In genomic region chr19:6830556-6831316, GRCm38 (mm10) we compare ENCODE assay signal across 9 mouse cellular contexts. TPM values are rescaled to one million over a fixed set of nuclear protein-coding genes. Genes with fewer than 3 reads are reported as not detected.
DNase-seq lines count a peak whose midpoint lies in the region; ATAC-seq and TF ChIP-seq lines count a peak whose summit lies in the region.
"Had no signal": no experiment of that assay in that cellular context is flagged by ENCODE, and none has a peak within 500 bp of the region (broad histone marks: within the 10 kb centered on the region; RNA-seq: fewer than 3 reads in every experiment).

No protein-coding gene starts in this region.

- 0 out of 2 replicates have a peak overlapping the region, but pooled peaks have one; percentile 25 for H3K9ac ChIP-seq in embryonic facial prominence, embryonic 14.5 days (ENCODE audit: low read depth, low read length)
- peak overlapping the region; percentile 70 for H3K9ac ChIP-seq in hindbrain, embryonic 13.5 days

- no peak for TF ChIP-seq CTCF in layer of hippocampus, adult 2 months (conservative IDR thresholded peaks at IDR 0.05)

- H3K4me2 ChIP-seq in embryonic facial prominence, embryonic 14.5 days (ENCODE audit: low read depth, low read length) = peak overlapping the region; percentile 46
- H3K4me2 ChIP-seq in hindbrain, embryonic 13.5 days = peak overlapping the region; percentile 58

- H3K9me3 ChIP-seq in embryonic facial prominence, embryonic 14.5 days (ENCODE audit: control insufficient read depth, low read length) = no peaks in the 10 kb centered on the region
- no peaks in the 10 kb centered on the region for H3K9me3 ChIP-seq in hindbrain, embryonic 13.5 days

- ATAC-seq in embryonic facial prominence, embryonic 14.5 days (ENCODE audit: low read depth) = no peak
- ATAC-seq in hindbrain, embryonic 13.5 days (ENCODE audit: low FRiP score) = peak; percentile 40

- peaks cover 42% of the 10 kb centered on the region for H3K36me3 ChIP-seq in embryonic facial prominence, embryonic 14.5 days (ENCODE audit: control insufficient read depth, insufficient read depth, low read length)
- no peaks in the 10 kb centered on the region for H3K36me3 ChIP-seq in hindbrain, embryonic 13.5 days

- H3K27ac ChIP-seq in layer of hippocampus, adult 2 months = no peak overlapping the region
- H3K27ac ChIP-seq in embryonic facial prominence, embryonic 14.5 days (replicated peaks; ENCODE audit: low read depth, low read length) = no peak overlapping the region
- no peak overlapping the region for H3K27ac ChIP-seq in hindbrain, embryonic 13.5 days

- peaks cover 53% of the 10 kb centered on the region for H3K27me3 ChIP-seq in embryonic facial prominence, embryonic 14.5 days (replicated peaks; ENCODE audit: control insufficient read depth, insufficient read depth, low read length)
- peaks cover 74% of the 10 kb centered on the region for H3K27me3 ChIP-seq in hindbrain, embryonic 13.5 days

- 19% methylated on average over 35 of the region's 38 CpGs for WGBS in embryonic facial prominence, embryonic 14.5 days
- 5% methylated on average over 38 of the region's 38 CpGs for WGBS in hindbrain, embryonic 13.5 days

- no peak for DNase-seq in layer of hippocampus, adult 2 months (ENCODE audit: low spot score in 2 of 2)
- DNase-seq in layer of hippocampus, adult 9-10 months (ENCODE audit: low spot score) = no peak
- DNase-seq in embryonic facial prominence, embryonic 14.5 days (ENCODE audit: low spot score) = no peak
- DNase-seq in neural tube, embryonic 10.5 days (ENCODE audit: extremely low spot score, low spot score) = peak; percentile 55
- no peak for DNase-seq in urinary bladder, postnatal 36 days (ENCODE audit: low spot score in 2 of 2)
- no peak for DNase-seq in thymus, postnatal 25 days
- no peak for DNase-seq in lung, postnatal 10 days
- DNase-seq: left cerebral cortex, postnatal 4 days had no signal

- peaks cover 7% of the 10 kb centered on the region; the same call in 1 of the 2 replicates for H3K4me1 ChIP-seq in embryonic facial prominence, embryonic 14.5 days (ENCODE audit: control insufficient read depth, insufficient read depth, low read length)
- peaks cover 29% of the 10 kb centered on the region for H3K4me1 ChIP-seq in hindbrain, embryonic 13.5 days (replicated peaks)

- peak overlapping the region; percentile 20; the same call in 1 of the 2 replicates for H3K4me3 ChIP-seq in layer of hippocampus, adult 2 months
- H3K4me3 ChIP-seq in embryonic facial prominence, embryonic 14.5 days (ENCODE audit: low read depth, low read length) = peak overlapping the region; percentile 23
- peak overlapping the region; percentile 42 for H3K4me3 ChIP-seq in hindbrain, embryonic 13.5 days

RNA-seq across cellular contexts. Expression of gene Rps6ka4, which starts 9.7 kb away (rescaled TPM):
- total RNA-seq in layer of hippocampus, adult 2 months (2021) = 10 to 100 TPM; 38.3 to 39.1 TPM
- 27.1 and 27.9 TPM in 2 replicates for polyA plus RNA-seq in embryonic facial prominence, embryonic 14.5 days (2014; fragmentation: Nextera tagmentation; extraction: Ambion mirVana)
- polyA plus RNA-seq in hindbrain, embryonic 13.5 days (2015; fragmentation: Nextera tagmentation; extraction: Ambion mirVana) = 7.0 and 7.3 TPM in 2 replicates

RNA-seq across cellular contexts. Expression of gene Ccdc88b, which starts 27.3 kb away (rescaled TPM):
- total RNA-seq in layer of hippocampus, adult 2 months (2021) = 10 to 100 TPM; 14.6 to 15.7 TPM
- 1.2 and 1.3 TPM in 2 replicates for polyA plus RNA-seq in embryonic facial prominence, embryonic 14.5 days (2014; fragmentation: Nextera tagmentation; extraction: Ambion mirVana)
- polyA plus RNA-seq in hindbrain, embryonic 13.5 days (2015; fragmentation: Nextera tagmentation; extraction: Ambion mirVana) = 1.0 and 1.1 TPM in 2 replicates
